Mouse (Mus musculus) CH12.LX (cell line): ENCODE measurements around the gene Olfr231.

ENCODE experiments used
- CHD1 ChIP-seq: IDR thresholded peaks from 2 replicates; pipeline ENCODE4 v1.6.1; 2012; ENCODE audit warnings: low read depth, low read length, improper control_type of control experiment, inconsistent platforms
- CHD2 ChIP-seq: IDR thresholded peaks from 2 replicates; pipeline ENCODE4 v1.6.1; 2011; ENCODE audit warnings: low read length, improper control_type of control experiment
- CTCF ChIP-seq, 2 experiments: IDR thresholded peaks in 1 of 2; conservative IDR thresholded peaks in 1 of 2; 2 replicates each; pipeline ENCODE4 v1.5.1; 2011 to 2012; ENCODE audit warnings: low read depth in 2 of 2, low read length in 2 of 2, improper control_type of control experiment in 1 of 2, inconsistent platforms in 1 of 2, mild to moderate bottlenecking in 1 of 2, moderate library complexity in 1 of 2
- E2F4 ChIP-seq: IDR thresholded peaks from 2 replicates; pipeline ENCODE4 v1.6.1; 2011; ENCODE audit warnings: low read depth, low read length, improper control_type of control experiment; ENCODE audit not compliant: insufficient replicate concordance
- EP300 ChIP-seq: IDR thresholded peaks from 2 replicates; pipeline ENCODE4 v1.6.1; 2011; ENCODE audit warnings: low read length, improper control_type of control experiment
- JUND ChIP-seq: conservative IDR thresholded peaks from 2 replicates; pipeline ENCODE4 v1.6.1; 2011; ENCODE audit warnings: low read depth, low read length, improper control_type of control experiment
- MAX ChIP-seq: IDR thresholded peaks from 2 replicates; pipeline ENCODE4 v1.6.1; 2011; ENCODE audit warnings: low read length, improper control_type of control experiment
- MXI1 ChIP-seq: IDR thresholded peaks from 2 replicates; pipeline ENCODE4 v1.6.1; 2011; ENCODE audit warnings: mild to moderate bottlenecking, low read depth, low read length, improper control_type of control experiment
- POLR2A ChIP-seq: IDR thresholded peaks from 2 replicates; pipeline ENCODE4 v1.6.1; 2011; ENCODE audit warnings: low read depth, mild to moderate bottlenecking, improper control_type of control experiment, low read length
- TBP ChIP-seq: conservative IDR thresholded peaks from 2 replicates; pipeline ENCODE4 v1.6.1; 2011; ENCODE audit warnings: low read depth, low read length, improper control_type of control experiment
- UBTF ChIP-seq: IDR thresholded peaks from 2 replicates; pipeline ENCODE4 v1.6.1; 2012; ENCODE audit warnings: low read depth, mild to moderate bottlenecking, inconsistent platforms, low read length, improper control_type of control experiment, moderate library complexity
- USF2 ChIP-seq: conservative IDR thresholded peaks from 2 replicates; pipeline ENCODE4 v1.6.1; 2011; ENCODE audit warnings: low read depth, low read length, improper control_type of control experiment
- ZKSCAN1 ChIP-seq: IDR thresholded peaks from 2 replicates; pipeline ENCODE4 v1.6.1; 2012; ENCODE audit warnings: low read depth, inconsistent platforms, low read length, improper control_type of control experiment, borderline replicate concordance
- ZNF384 ChIP-seq: IDR thresholded peaks from 2 replicates; pipeline ENCODE4 v1.6.1; 2012; ENCODE audit warnings: low read depth, low read length, improper control_type of control experiment, inconsistent platforms

- TF ChIP-seq USF2 (no peak), POLR2A (no peak), CTCF (conservative IDR thresholded peaks at IDR 0.05 in 1 of 2, IDR thresholded peaks at IDR 0.05 in 1 of 2; ENCODE audit: low read depth in 2 of 2, low read length in 2 of 2) (no peak), ZKSCAN1 (no peak), EP300 (no peak), CHD1 (no peak), CHD2 (no peak), E2F4 (no peak), MAX (no peak), UBTF (no peak), ZNF384 (peak; percentile 69), JUND (no peak), MXI1 (no peak), TBP (no peak)
Observed at GRCm38 (mm10) chr1:174149289-174149688, 28.3 kb upstream of the Olfr231 start.
